Mouse (Mus musculus): ENCODE data around the gene C530008M17Rik. TPM values are rescaled to one million over a fixed set of nuclear protein-coding genes. Genes with fewer than 3 reads are reported as not detected.

C530008M17Rik gene
- polyA plus RNA-seq, 1 experiment from 2014 or later: 18.9 TPM

DNA sequence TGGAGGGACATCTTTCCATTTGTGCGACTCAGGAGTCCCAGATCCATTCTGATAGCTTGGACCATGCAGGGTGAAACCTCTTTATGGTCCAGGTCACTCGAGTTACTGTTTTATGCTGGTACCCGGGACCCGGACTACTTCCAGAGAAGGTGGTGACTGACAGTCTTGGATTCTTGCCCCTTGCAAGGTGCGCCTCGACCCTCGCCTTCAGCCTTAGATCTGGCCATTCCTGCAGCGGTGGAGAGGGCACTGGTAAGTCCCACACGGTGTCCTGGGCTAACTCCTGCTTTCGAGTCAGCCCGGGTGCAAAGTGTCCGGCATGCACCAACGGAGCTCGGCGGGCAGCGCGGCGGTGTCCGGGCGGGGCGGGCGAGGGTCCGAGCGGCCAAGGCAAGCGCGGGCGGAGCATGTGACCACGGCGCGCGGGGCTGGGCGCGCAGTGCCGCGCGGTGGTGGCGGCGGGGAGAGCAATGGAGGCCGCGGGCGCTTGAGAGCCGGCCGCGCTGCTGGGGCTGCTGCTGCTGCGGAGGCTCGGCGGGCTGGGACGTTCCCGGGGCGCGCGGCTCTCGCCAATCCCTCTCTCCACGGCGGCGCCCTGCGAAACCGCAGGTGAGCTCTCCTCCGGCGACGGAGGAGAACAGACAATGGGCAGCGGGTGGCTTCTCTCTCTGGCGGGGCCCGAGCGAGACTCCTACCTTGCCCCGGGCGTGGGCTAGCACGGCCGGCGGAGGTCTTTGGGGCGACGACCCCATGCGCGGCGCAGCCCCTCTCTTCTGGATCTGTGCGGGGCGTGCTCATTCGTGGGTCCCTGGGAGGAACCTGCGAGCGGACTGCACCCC is 1.2 kb downstream of the C530008M17Rik start:
- Histone ChIP-seq H3K4me2 (ENCODE audit: low read depth, low read length) (peak overlapping the region; percentile 93), H3K4me1 (ENCODE audit: control insufficient read depth, insufficient read depth, low read length) (no peaks in the 10 kb centered on the region), H3K27me3 (ENCODE audit: control insufficient read depth, insufficient read depth, low read length) (no peaks in the 10 kb centered on the region), H3K4me3 (ENCODE audit: low read depth, low read length) (peak overlapping the region; percentile 72), H3K9ac (replicated peaks; ENCODE audit: low read length) (peak overlapping the region; percentile 99), H3K27ac (replicated peaks; ENCODE audit: low read depth, low read length) (peak overlapping the region; percentile 88), H3K9me3 (replicated peaks; ENCODE audit: control insufficient read depth, low read length) (no peaks in the 10 kb centered on the region), H3K36me3 (replicated peaks; ENCODE audit: control insufficient read depth, insufficient read depth, low read depth, low read length) (no peaks in the 10 kb centered on the region)
- peak; percentile 88 for ATAC-seq (replicated peaks; ENCODE audit: insufficient number of reproducible peaks, low FRiP score, low TSS enrichment, low read depth)
- peak; percentile 85 for DNase-seq (ENCODE audit: low spot score)
- WGBS: 1% methylated on average over 73 of the region's 80 CpGs

DNA sequence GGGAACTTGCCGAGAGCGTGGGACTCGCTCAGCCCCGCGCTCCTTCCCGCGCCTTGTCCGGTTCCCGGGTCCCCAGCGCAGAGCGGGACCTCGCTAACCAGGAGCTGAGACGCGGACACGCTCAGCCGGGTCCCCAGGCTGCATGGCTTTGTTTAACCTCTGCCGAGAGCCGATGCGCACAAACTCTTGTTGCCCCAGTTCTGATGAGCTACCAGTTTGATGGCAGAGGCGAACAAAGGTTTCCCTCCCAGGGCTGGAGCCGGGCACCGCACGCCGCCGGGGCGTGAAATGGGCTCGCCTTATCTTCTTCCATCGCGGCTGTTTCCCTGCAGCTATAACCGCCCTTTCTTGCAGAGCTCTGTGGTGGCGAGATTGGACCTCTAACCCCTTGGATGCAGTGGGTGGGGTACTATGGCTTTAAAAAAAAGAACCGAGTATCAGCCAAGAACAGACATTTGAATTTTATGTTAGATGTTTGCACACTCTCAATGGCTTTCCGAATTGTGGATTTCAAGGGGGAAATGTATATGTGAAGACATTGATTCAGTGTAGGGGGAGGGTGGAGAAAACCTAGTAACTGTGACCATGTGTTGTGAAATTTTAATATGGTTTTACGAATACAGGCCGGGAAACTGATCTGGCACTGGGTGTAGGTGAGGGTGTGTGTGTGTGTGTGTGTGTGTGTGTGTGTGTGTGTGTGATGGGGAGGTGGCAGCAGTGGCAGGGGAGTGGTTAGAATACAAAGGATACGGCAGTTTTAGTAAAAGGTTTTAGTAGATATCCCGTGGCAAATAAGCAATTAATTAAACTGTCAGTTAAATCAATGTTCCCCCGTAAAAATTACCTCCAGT is 2.0 kb downstream of the C530008M17Rik start:
- Histone ChIP-seq H3K9ac (replicated peaks; ENCODE audit: low read length) (peak overlapping the region; percentile 99), H3K9me3 (replicated peaks; ENCODE audit: control insufficient read depth, low read length) (no peaks in the 10 kb centered on the region), H3K27me3 (ENCODE audit: control insufficient read depth, insufficient read depth, low read length) (no peaks in the 10 kb centered on the region), H3K4me3 (ENCODE audit: low read depth, low read length) (peak overlapping the region; percentile 72), H3K4me2 (ENCODE audit: low read depth, low read length) (peak overlapping the region; percentile 93), H3K36me3 (replicated peaks; ENCODE audit: control insufficient read depth, insufficient read depth, low read depth, low read length) (no peaks in the 10 kb centered on the region), H3K27ac (replicated peaks; ENCODE audit: low read depth, low read length) (peak overlapping the region; percentile 88), H3K4me1 (ENCODE audit: control insufficient read depth, insufficient read depth, low read length) (no peaks in the 10 kb centered on the region)
- 2% methylated on average over 38 of the region's 38 CpGs for WGBS
- peak; percentile 74 for ATAC-seq (replicated peaks; ENCODE audit: insufficient number of reproducible peaks, low FRiP score, low TSS enrichment, low read depth)
- DNase-seq (ENCODE audit: low spot score): peak; percentile 70

DNA sequence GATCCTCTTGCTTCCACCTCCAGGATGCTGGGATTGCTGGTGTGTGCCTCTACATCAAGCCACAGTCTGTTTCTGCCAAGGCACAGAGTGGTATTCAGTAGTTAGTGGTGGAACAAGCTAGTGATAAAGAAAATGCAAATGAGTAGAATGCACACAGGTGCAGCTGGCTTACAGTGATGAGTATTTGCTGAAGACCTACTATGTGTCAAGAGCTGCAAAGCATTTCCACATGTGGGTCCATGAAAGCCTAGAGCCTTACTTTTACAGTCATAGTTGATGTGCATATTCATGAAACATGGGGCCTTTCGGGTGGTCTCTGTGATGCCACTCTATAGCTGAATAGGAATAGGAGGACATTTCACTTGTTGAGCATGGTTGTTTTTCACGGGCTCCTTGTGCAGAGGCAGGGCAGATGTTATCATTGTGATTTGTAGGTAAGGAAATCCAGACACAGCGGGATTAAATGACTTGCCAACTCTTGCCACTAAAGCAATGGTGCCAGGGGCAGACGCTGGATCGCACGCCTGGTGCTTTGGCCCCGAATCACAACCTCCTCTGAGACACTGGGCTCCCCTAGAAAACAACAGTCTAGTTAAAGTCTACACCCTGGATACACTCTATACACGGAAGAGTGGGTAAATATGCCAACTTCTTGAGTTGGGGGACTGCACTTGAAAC is 3.8 kb downstream of the C530008M17Rik start:
- H3K4me1 ChIP-seq (ENCODE audit: control insufficient read depth, insufficient read depth, low read length): no peaks in the 10 kb centered on the region
- 87% methylated on average over 8 of the region's 8 CpGs for WGBS

DNA sequence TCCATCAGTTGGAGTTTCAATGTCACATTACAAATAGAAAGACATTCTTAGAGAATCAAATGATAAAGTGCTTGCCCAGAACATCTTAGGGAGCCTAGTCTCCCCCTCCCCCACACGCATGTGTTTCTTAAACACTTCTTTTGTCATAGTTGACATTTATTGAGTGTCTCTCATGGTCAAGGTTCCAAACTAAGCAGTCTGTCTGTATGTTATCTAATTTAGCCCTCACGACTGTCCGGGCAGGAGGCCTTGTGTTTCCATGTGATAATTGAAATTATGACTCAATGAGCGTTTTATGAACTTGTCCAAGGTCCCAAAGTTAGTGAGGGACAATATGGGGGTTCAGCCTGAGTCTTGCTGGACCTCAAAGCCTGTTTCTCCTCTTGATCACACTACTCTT is 5.0 kb downstream of the C530008M17Rik start:
- Histone ChIP-seq H3K9ac (replicated peaks; ENCODE audit: low read length) (no peak overlapping the region), H3K9me3 (replicated peaks; ENCODE audit: control insufficient read depth, low read length) (no peaks in the 10 kb centered on the region), H3K4me3 (ENCODE audit: low read depth, low read length) (no peak overlapping the region), H3K27me3 (ENCODE audit: control insufficient read depth, insufficient read depth, low read length) (no peaks in the 10 kb centered on the region), H3K27ac (replicated peaks; ENCODE audit: low read depth, low read length) (no peak overlapping the region), H3K4me1 (ENCODE audit: control insufficient read depth, insufficient read depth, low read length) (no peaks in the 10 kb centered on the region), H3K36me3 (replicated peaks; ENCODE audit: control insufficient read depth, insufficient read depth, low read depth, low read length) (no peaks in the 10 kb centered on the region), H3K4me2 (ENCODE audit: low read depth, low read length) (no peak overlapping the region)
- WGBS: 86% methylated on average over 4 of the region's 4 CpGs
- ATAC-seq (replicated peaks; ENCODE audit: insufficient number of reproducible peaks, low FRiP score, low TSS enrichment, low read depth) (no peak), DNase-seq (ENCODE audit: low spot score) (no peak)

More for the DNA sequence above, 3.8 kb downstream of the C530008M17Rik start:
- H3K9ac ChIP-seq (replicated peaks; ENCODE audit: low read length): no peak overlapping the region
- ATAC-seq (replicated peaks; ENCODE audit: insufficient number of reproducible peaks, low FRiP score, low TSS enrichment, low read depth) (no peak), DNase-seq (ENCODE audit: low spot score) (no peak)
- H3K27ac ChIP-seq (replicated peaks; ENCODE audit: low read depth, low read length): no peak overlapping the region
- H3K4me3 ChIP-seq (ENCODE audit: low read depth, low read length): no peak overlapping the region
- H3K36me3 ChIP-seq (replicated peaks; ENCODE audit: control insufficient read depth, insufficient read depth, low read depth, low read length): no peaks in the 10 kb centered on the region
- H3K27me3 ChIP-seq (ENCODE audit: control insufficient read depth, insufficient read depth, low read length): no peaks in the 10 kb centered on the region
- no peaks in the 10 kb centered on the region for H3K9me3 ChIP-seq (replicated peaks; ENCODE audit: control insufficient read depth, low read length)
- H3K4me2 ChIP-seq (ENCODE audit: low read depth, low read length): no peak overlapping the region

DNA sequence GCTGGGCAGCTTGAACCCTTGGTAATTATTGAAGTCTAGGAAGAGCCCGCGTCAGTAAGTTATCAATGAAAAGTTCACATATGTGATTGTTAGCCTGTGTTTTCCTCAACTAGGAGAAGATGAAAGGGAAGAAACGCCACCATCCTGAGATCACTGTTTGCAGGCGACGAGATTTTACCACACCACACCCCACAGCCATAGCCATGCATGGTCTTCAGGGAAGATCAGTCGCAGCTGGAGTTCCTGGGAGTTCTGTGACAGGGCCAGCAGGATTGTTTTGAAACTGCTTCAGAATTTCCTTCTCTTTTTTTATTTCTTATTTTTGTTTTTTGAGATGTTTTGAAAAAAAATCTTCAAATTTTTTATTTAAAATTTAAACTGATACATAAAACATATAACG is 8.6 kb downstream of the C530008M17Rik start:
- 82% methylated on average over 7 of the region's 7 CpGs for WGBS
- Histone ChIP-seq H3K4me2 (ENCODE audit: low read depth, low read length) (no peak overlapping the region), H3K36me3 (replicated peaks; ENCODE audit: control insufficient read depth, insufficient read depth, low read depth, low read length) (no peaks in the 10 kb centered on the region), H3K9me3 (replicated peaks; ENCODE audit: control insufficient read depth, low read length) (no peaks in the 10 kb centered on the region), H3K9ac (replicated peaks; ENCODE audit: low read length) (no peak overlapping the region), H3K27me3 (ENCODE audit: control insufficient read depth, insufficient read depth, low read length) (no peaks in the 10 kb centered on the region), H3K4me3 (ENCODE audit: low read depth, low read length) (no peak overlapping the region), H3K27ac (replicated peaks; ENCODE audit: low read depth, low read length) (no peak overlapping the region), H3K4me1 (ENCODE audit: control insufficient read depth, insufficient read depth, low read length) (no peaks in the 10 kb centered on the region)
- ATAC-seq (replicated peaks; ENCODE audit: insufficient number of reproducible peaks, low FRiP score, low TSS enrichment, low read depth) (no peak), DNase-seq (ENCODE audit: low spot score) (no peak)

DNA sequence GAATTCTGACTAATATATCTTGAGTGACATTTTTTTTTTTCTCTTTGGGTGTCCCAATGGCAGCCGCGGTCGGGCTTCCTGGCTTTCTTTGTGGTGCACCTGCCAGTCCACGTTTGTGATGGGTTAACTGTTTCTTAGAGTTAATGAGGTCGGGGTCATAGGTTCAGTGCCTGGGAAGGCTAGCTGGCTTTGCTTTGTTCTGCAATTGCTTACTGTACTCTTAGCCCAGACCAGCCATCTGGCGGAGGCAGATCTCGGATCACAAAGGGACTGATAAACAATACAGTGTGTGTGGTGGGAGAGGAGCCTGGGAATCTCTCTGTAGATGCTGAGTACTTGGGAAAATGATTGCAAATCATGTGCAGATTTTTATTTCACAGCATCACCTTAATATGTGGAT is 9.1 kb downstream of the C530008M17Rik start:
- peak; percentile 49 for DNase-seq (ENCODE audit: low spot score)
- Histone ChIP-seq H3K4me2 (ENCODE audit: low read depth, low read length) (no peak overlapping the region), H3K4me1 (ENCODE audit: control insufficient read depth, insufficient read depth, low read length) (no peaks in the 10 kb centered on the region), H3K27me3 (ENCODE audit: control insufficient read depth, insufficient read depth, low read length) (no peaks in the 10 kb centered on the region), H3K9ac (replicated peaks; ENCODE audit: low read length) (no peak overlapping the region), H3K4me3 (ENCODE audit: low read depth, low read length) (no peak overlapping the region), H3K36me3 (replicated peaks; ENCODE audit: control insufficient read depth, insufficient read depth, low read depth, low read length) (no peaks in the 10 kb centered on the region), H3K27ac (replicated peaks; ENCODE audit: low read depth, low read length) (no peak overlapping the region), H3K9me3 (replicated peaks; ENCODE audit: control insufficient read depth, low read length) (no peaks in the 10 kb centered on the region)
- WGBS: 32% methylated on average over 7 of the region's 7 CpGs
- peak; percentile 77; the same call in 1 of the 2 replicates for ATAC-seq (replicated peaks; ENCODE audit: insufficient number of reproducible peaks, low FRiP score, low TSS enrichment, low read depth)

DNA sequence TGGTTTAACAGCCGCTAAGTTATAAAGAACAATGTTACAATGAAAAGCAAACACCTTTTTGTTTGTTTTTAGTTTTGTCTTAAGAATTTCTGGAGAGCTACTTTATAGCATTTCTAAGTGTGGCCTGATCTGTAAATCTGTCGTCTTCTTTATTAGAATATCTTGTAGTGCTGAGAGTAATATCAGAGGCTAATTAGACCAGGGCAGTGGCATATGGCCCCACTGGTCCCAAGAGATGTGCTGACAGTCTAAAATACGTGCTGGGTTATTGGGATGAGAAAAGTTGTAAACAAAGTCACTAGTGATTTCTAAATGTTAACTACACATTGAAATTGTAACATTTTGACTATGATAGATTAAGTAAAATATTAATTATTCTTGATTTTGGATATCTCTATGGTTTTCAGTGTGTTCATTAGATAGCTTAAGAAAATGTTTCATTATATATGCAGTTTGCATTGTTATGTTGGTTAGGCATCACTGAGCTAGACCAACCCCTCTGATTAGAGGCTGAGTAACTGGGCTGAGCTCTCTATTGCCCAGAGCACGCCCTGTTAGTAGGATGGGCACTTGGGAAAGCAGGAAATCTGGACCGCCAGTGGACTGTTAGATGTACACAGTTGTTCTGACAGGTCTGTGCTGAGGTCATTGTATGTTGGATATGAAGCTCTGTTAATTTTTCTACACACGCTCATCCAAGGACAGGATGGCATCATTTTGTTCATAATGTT is 9.9 kb downstream of the C530008M17Rik start:
- WGBS: 78% methylated on average over 6 of the region's 6 CpGs
- ATAC-seq (replicated peaks; ENCODE audit: insufficient number of reproducible peaks, low FRiP score, low TSS enrichment, low read depth) (no peak), DNase-seq (ENCODE audit: low spot score) (no peak)
- H3K9me3 ChIP-seq (replicated peaks; ENCODE audit: control insufficient read depth, low read length): no peaks in the 10 kb centered on the region
- H3K4me2 ChIP-seq (ENCODE audit: low read depth, low read length): no peak overlapping the region
- H3K27me3 ChIP-seq (ENCODE audit: control insufficient read depth, insufficient read depth, low read length): no peaks in the 10 kb centered on the region
- H3K4me1 ChIP-seq (ENCODE audit: control insufficient read depth, insufficient read depth, low read length): no peaks in the 10 kb centered on the region
- H3K27ac ChIP-seq (replicated peaks; ENCODE audit: low read depth, low read length): no peak overlapping the region
- no peak overlapping the region for H3K9ac ChIP-seq (replicated peaks; ENCODE audit: low read length)
- H3K4me3 ChIP-seq (ENCODE audit: low read depth, low read length): no peak overlapping the region
- H3K36me3 ChIP-seq (replicated peaks; ENCODE audit: control insufficient read depth, insufficient read depth, low read depth, low read length): no peaks in the 10 kb centered on the region

Measured in embryonic facial prominence, embryonic 11.5 days (tissue).